Mouse (Mus musculus): ENCODE data around the gene Fxn. TPM values are rescaled to one million over a fixed set of nuclear protein-coding genes. Genes with fewer than 3 reads are reported as not detected.
A peak's percentile ranks its signal among the peaks of the same experiment; 100 is the strongest.

The Fxn gene
- polyA plus RNA-seq, 1 experiment from 2014 or later = 56.6 TPM

GRCm38 (mm10) chr19:24224500-24225304, 55.7 kb downstream of the Fxn start, which contains the start of gene Tjp2:
Gene Tjp2 (minus strand): TSS chr19:24225030.
- Histone ChIP-seq H3K4me1 (peaks cover 19% of the 10 kb centered on the region), H3K9me3 (no peaks in the 10 kb centered on the region), H3K27me3 (peaks cover 53% of the 10 kb centered on the region), H3K27ac (no peak within 1 kb of the TSS; the same call in 1 of the 2 replicates), H3K4me2 (replicated peaks) (peak within 1 kb of the TSS; percentile 88), H3K4me3 (peak within 1 kb of the TSS; percentile 51), H3K9ac (peak within 1 kb of the TSS; percentile 58), H3K36me3 (no peaks in the 10 kb centered on the region)
- peak; percentile 39; the same call in 1 of the 2 replicates for ATAC-seq (ENCODE audit: low FRiP score, low read depth)
- under 1% methylated on average over 59 of the region's 59 CpGs for WGBS

- Histone ChIP-seq H3K4me3 (peak overlapping the region; percentile 51), H3K4me1 (peaks cover 19% of the 10 kb centered on the region), H3K27me3 (peaks cover 56% of the 10 kb centered on the region), H3K27ac (no peak overlapping the region), H3K36me3 (no peaks in the 10 kb centered on the region), H3K4me2 (replicated peaks) (peak overlapping the region; percentile 88), H3K9ac (peak overlapping the region; percentile 58; the same call in 1 of the 2 replicates), H3K9me3 (no peaks in the 10 kb centered on the region)
- WGBS = 15% methylated on average over 11 of the region's 11 CpGs
- no peak for ATAC-seq (ENCODE audit: low FRiP score, low read depth)
Observed at GRCm38 (mm10) chr19:24223851-24224251, 56.6 kb downstream of the Fxn start.

DNA sequence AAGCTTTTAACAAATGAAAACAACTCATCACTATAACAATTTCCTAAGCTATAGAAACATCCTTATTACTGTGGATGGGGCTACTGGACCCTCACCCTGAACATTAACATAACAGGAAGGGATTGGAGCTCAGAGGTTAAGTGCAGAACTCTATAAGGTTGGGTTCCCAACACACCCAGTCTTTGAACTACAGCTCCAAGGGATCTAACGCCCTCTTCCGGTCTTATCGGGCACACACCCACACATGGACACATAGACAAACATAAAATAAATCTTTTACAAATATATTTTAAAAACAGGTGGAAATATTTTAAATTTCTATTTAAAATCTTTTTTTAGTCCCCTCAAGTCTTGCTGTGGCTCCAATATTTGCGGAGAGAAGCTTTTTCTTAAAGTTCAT, 59.0 kb downstream of the Fxn start:
- no peak overlapping the region for H3K9ac ChIP-seq
- no peak overlapping the region for H3K4me3 ChIP-seq
- H3K27me3 ChIP-seq = peaks cover 52% of the 10 kb centered on the region
- no peaks in the 10 kb centered on the region for H3K9me3 ChIP-seq
- no peak overlapping the region for H3K27ac ChIP-seq
- ATAC-seq (ENCODE audit: low FRiP score, low read depth) = no peak
- H3K4me2 ChIP-seq (replicated peaks) = no peak overlapping the region
- peaks cover 19% of the 10 kb centered on the region for H3K4me1 ChIP-seq
- H3K36me3 ChIP-seq = no peaks in the 10 kb centered on the region
- WGBS = 80% methylated on average over 4 of the region's 4 CpGs

DNA sequence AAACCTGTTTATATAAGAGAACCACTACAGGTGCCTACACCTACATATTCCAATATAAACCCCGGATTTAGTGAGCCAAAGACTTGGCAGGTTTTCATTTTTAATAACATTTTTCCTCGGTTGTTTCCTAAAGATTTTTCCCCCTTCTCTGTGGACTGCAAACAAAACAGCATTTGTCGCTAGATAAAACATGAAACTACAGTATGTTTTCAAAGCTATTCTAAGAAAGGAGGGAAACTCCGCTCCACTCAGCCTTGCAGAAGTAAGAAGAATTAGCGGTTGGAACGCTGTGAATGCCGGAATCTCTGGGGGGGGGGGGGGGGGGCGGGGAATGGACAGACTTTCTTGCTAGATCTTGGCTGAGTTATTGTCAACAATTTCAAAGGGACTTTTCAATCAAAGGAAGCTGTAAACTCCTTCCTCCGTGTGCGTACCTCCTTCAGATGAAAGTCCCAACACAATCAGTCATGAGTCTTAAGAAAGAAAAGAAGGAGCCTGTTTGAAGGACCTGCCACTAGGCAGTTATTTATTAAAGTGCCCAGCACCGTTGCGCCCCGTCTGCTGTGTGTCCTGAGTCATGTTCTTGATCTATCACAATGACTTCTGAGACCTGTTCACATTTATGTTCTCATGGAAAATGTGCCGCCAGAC, 59.5 kb downstream of the Fxn start:
- ATAC-seq (ENCODE audit: low FRiP score, low read depth) = no peak
- no peak overlapping the region for H3K27ac ChIP-seq
- no peaks in the 10 kb centered on the region for H3K36me3 ChIP-seq
- WGBS = 23% methylated on average over 14 of the region's 14 CpGs
- H3K27me3 ChIP-seq = peaks cover 47% of the 10 kb centered on the region
- H3K9me3 ChIP-seq = no peaks in the 10 kb centered on the region
- no peak overlapping the region for H3K4me2 ChIP-seq (replicated peaks)
- no peak overlapping the region for H3K9ac ChIP-seq
- no peak overlapping the region for H3K4me3 ChIP-seq
- H3K4me1 ChIP-seq = peaks cover 22% of the 10 kb centered on the region

GRCm38 (mm10) chr19:24219011-24219410, 61.4 kb downstream of the Fxn start:
- H3K27ac ChIP-seq = no peak overlapping the region
- 55% methylated on average over 9 of the region's 9 CpGs for WGBS
- no peak overlapping the region for H3K4me2 ChIP-seq (replicated peaks)
- H3K9ac ChIP-seq = no peak overlapping the region
- no peaks in the 10 kb centered on the region for H3K36me3 ChIP-seq
- H3K4me3 ChIP-seq = no peak overlapping the region
- H3K4me1 ChIP-seq = peaks cover 15% of the 10 kb centered on the region
- ATAC-seq (ENCODE audit: low FRiP score, low read depth) = no peak
- H3K9me3 ChIP-seq = no peaks in the 10 kb centered on the region
- peaks cover 28% of the 10 kb centered on the region for H3K27me3 ChIP-seq

- Histone ChIP-seq H3K4me1 (peaks cover 11% of the 10 kb centered on the region), H3K27me3 (peaks cover 20% of the 10 kb centered on the region), H3K9ac (no peak overlapping the region), H3K4me3 (no peak overlapping the region), H3K9me3 (no peaks in the 10 kb centered on the region), H3K36me3 (no peaks in the 10 kb centered on the region), H3K4me2 (replicated peaks) (no peak overlapping the region), H3K27ac (no peak overlapping the region)
- 42% methylated on average over 2 of the region's 2 CpGs for WGBS
- ATAC-seq (ENCODE audit: low FRiP score, low read depth) = no peak
Observed at GRCm38 (mm10) chr19:24218291-24218690, 62.1 kb downstream of the Fxn start.

GRCm38 (mm10) chr19:24217851-24218250, 62.6 kb downstream of the Fxn start:
- H3K4me3 ChIP-seq = no peak overlapping the region
- no peak overlapping the region for H3K27ac ChIP-seq
- H3K9me3 ChIP-seq = no peaks in the 10 kb centered on the region
- no peak overlapping the region for H3K9ac ChIP-seq
- no peaks in the 10 kb centered on the region for H3K36me3 ChIP-seq
- H3K27me3 ChIP-seq = peaks cover 16% of the 10 kb centered on the region
- no peak for ATAC-seq (ENCODE audit: low FRiP score, low read depth)
- H3K4me1 ChIP-seq = peaks cover 11% of the 10 kb centered on the region
- no peak overlapping the region for H3K4me2 ChIP-seq (replicated peaks)

DNA sequence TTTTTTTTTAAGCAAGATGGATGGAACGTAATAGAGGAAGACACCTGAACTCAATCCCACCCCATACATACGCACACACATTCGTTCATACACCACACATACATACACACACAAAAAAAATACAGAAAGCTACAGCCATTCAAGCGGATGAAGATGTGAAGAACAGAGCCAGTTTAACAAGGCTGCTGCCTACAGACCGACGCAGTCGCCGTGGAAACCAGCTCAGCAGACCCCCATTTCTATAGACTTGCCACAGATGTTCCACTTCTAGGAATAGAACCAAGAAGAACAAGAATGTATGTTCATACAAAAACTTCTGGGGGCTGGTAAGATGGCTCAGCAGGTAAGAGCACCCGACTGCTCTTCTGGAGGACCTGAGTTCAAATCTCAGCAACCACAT, 63.6 kb downstream of the Fxn start:
- 77% methylated on average over 9 of the region's 9 CpGs for WGBS
- Histone ChIP-seq H3K4me1 (peaks cover 11% of the 10 kb centered on the region), H3K36me3 (no peaks in the 10 kb centered on the region), H3K9ac (no peak overlapping the region), H3K27ac (no peak overlapping the region), H3K27me3 (0 out of 2 replicates have a peak, but pooled peaks cover 8% of the 10 kb centered on the region), H3K9me3 (no peaks in the 10 kb centered on the region), H3K4me2 (replicated peaks) (no peak overlapping the region), H3K4me3 (no peak overlapping the region)
- no peak for ATAC-seq (ENCODE audit: low FRiP score, low read depth)

DNA sequence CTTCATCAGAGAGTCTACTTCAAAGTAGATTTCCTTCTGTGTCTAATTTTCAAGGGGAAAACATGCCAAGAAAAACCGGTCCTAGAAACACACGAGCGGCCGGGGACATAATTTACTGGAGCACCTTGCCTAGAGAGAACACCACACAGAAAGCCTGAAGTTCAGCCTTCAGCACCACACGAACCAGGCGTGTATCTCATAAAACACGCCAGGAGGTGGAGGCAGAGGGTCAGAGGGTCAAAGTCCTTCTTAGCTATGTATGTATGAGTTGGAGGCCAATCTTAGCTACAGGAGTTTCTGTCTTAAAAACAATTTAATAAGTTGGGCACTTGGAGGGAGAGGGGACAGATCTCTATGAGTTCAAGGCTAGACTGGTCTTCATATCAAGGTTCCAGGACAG, 65.5 kb downstream of the Fxn start:
- Histone ChIP-seq H3K9me3 (no peaks in the 10 kb centered on the region), H3K36me3 (no peaks in the 10 kb centered on the region), H3K27ac (no peak overlapping the region), H3K27me3 (0 out of 2 replicates have a peak, but pooled peaks cover 4% of the 10 kb centered on the region), H3K4me3 (no peak overlapping the region), H3K9ac (no peak overlapping the region), H3K4me1 (peaks cover 11% of the 10 kb centered on the region), H3K4me2 (replicated peaks) (no peak overlapping the region)
- 47% methylated on average over 7 of the region's 7 CpGs for whole genome bisulfite sequencing
- no peak for ATAC-seq (ENCODE audit: low FRiP score, low read depth)

- H3K27ac ChIP-seq = no peak overlapping the region
- no peak overlapping the region for H3K4me2 ChIP-seq (replicated peaks)
- no peak overlapping the region for H3K9ac ChIP-seq
- peaks cover 11% of the 10 kb centered on the region for H3K4me1 ChIP-seq
- no peak for ATAC-seq (ENCODE audit: low FRiP score, low read depth)
- H3K27me3 ChIP-seq = no peaks in the 10 kb centered on the region
- no peaks in the 10 kb centered on the region for H3K36me3 ChIP-seq
- WGBS = 55% methylated on average over 7 of the region's 7 CpGs
- no peak overlapping the region for H3K4me3 ChIP-seq
- no peaks in the 10 kb centered on the region for H3K9me3 ChIP-seq
Observed at GRCm38 (mm10) chr19:24213299-24213698, 67.1 kb downstream of the Fxn start.

DNA sequence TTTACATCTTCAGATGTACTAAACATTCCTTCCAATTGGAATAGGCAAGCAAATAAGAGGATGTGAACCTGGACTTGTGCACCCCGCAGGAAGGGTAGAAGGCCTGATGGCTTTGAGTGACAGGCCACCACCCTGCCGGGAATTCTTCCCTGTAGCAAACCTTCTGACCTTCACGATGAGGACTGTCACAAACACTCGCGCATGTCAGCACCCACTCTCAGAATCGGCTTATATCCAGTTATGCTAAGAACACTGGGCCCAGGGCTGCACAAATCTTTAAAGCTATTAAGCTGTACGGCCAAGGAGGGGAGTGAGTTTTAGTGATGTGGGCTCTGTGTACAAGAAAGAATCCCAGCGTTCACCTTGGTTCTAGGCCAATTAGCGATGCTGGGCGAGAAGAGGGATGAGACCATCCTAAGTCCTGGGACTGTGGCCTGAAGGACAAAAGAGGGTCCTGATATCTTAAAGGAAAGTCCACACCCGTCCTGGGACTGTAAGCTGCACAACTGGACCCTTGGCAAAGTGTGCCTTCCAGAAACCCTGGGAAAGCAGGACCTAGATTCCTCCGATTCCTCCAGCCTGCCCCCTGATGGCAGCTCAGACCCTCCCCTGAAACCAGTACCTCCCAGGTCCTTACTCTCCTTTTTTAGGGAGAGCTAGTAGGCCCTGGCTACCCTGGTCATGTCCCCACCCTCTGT, 67.7 kb downstream of the Fxn start:
- Histone ChIP-seq H3K27ac (no peak overlapping the region), H3K4me1 (peaks cover 11% of the 10 kb centered on the region), H3K9me3 (no peaks in the 10 kb centered on the region), H3K4me3 (no peak overlapping the region), H3K9ac (no peak overlapping the region), H3K36me3 (no peaks in the 10 kb centered on the region), H3K4me2 (replicated peaks) (no peak overlapping the region), H3K27me3 (no peaks in the 10 kb centered on the region)
- 86% methylated on average over 12 of the region's 12 CpGs for WGBS
- no peak for ATAC-seq (ENCODE audit: low FRiP score, low read depth)

Data from limb, embryonic 13.5 days (tissue).